Mouse (Mus musculus) ES-E14 (cell line): ENCODE measurements around the gene Pole2.

ENCODE experiments used
- CHD2 ChIP-seq: IDR thresholded peaks from 2 replicates; pipeline ENCODE4 v1.6.1; 2014; ENCODE audit warnings: mild to moderate bottlenecking, low read depth, low read length, inconsistent platforms
- HCFC1 ChIP-seq: IDR thresholded peaks from 2 replicates; pipeline ENCODE4 v1.6.1; 2012; ENCODE audit warnings: low read length, inconsistent platforms, borderline replicate concordance; ENCODE audit not compliant: insufficient read depth
- ZC3H11A ChIP-seq: IDR thresholded peaks from 2 replicates; pipeline ENCODE4 v1.6.1; 2012; ENCODE audit warnings: low read depth, mild to moderate bottlenecking, inconsistent platforms, low read length, borderline replicate concordance
- ZNF384 ChIP-seq: IDR thresholded peaks from 2 replicates; pipeline ENCODE4 v1.6.1; 2012; ENCODE audit warnings: low read depth, low read length, inconsistent platforms

DNA sequence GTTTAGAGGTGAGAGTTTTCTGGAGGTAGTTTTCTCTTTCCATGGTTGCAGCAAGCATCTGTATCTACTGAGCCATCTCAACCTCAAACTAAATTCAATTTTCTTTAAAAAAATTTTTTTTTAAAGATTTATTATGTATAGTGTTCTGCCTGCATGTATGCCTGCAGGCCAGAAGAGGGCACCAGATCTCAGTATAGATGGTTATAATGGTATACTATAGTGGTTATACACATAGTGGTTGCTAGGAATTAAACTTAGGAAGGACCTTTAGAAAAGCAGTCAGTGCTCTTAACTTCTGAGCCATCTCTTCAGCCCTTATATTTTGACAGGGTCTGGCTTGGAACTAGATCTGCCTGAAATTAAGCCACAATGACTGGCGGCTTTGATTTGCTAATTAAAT lies 37.5 kb downstream of the Pole2 start:
- TF ChIP-seq CHD2 (no peak), ZNF384 (no peak), ZC3H11A (no peak), HCFC1 (no peak)
